Mouse (Mus musculus) embryonic fibroblast, embryonic 13.5 days (primary cell): ENCODE measurements around the gene Tmem56. TPM values are rescaled to one million over a fixed set of nuclear protein-coding genes. Genes with fewer than 3 reads are reported as not detected.

ENCODE experiments used
- H3K27ac ChIP-seq: 2 replicates; pipeline ENCODE4 v1.5.1; 2012; ENCODE audit warnings: low read length, control low read depth, inconsistent platforms; ENCODE audit not compliant: insufficient read depth
- H3K4me1 ChIP-seq: 2 replicates; pipeline ENCODE4 v1.6.1; 2011; ENCODE audit warnings: low read length; ENCODE audit not compliant: control insufficient read depth, insufficient read depth
- H3K4me3 ChIP-seq: 2 replicates; pipeline ENCODE4 v1.5.1; 2011; ENCODE audit warnings: mild to moderate bottlenecking, control low read depth, low read length; ENCODE audit not compliant: insufficient read depth
- CTCF ChIP-seq: IDR thresholded peaks from 2 replicates; pipeline ENCODE4 v1.5.1; 2011; ENCODE audit warnings: mild to moderate bottlenecking, control low read depth, low read length, moderate library complexity, borderline replicate concordance; ENCODE audit not compliant: insufficient read depth
- POLR2A ChIP-seq: IDR thresholded peaks from 2 replicates; pipeline ENCODE4 v1.6.1; 2011; ENCODE audit warnings: low read depth, mild to moderate bottlenecking, control low read depth, low read length, moderate library complexity
- polyA plus RNA-seq: library from polyadenylated mRNA; stranded (reverse); fragments of >200 nt; gene quantifications from 2 replicates; pipeline ENCODE4 v1.2.4, GENCODE M21; 2011; ENCODE audit warnings: low read depth; ENCODE audit not compliant: missing spikeins, insufficient read length

Gene Tmem56
- 0.27 and 1.1 TPM in 2 replicates for polyA plus RNA-seq

DNA sequence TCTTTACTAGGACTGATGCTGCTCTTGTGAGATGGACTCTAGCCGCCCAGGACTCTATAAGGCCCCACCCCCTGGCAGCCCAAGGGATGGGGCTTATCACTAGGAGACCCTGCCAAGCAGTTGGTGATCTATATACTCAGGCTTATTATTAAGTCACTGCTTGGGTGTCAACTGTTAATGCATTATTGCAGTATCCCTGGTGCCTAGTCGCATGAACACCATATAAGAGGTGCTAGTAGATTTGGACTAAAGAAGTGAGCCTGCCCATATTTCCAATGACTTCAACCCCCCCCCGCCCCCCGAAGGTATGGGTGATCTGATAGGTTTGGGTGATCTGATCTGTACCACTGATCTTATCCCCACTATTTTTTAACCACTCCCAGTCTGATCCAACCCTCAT is at the start of gene Tmem56:
Gene Tmem56 (minus strand): TSS at position 101 of the 400 bp plus-strand sequence.
- TF ChIP-seq CTCF, result no peak
- no peak for TF ChIP-seq POLR2A
- Histone ChIP-seq H3K4me3 (no peak within 1 kb of the TSS), H3K27ac (no peak within 1 kb of the TSS), H3K4me1 (no peaks in the 10 kb centered on the region)

DNA sequence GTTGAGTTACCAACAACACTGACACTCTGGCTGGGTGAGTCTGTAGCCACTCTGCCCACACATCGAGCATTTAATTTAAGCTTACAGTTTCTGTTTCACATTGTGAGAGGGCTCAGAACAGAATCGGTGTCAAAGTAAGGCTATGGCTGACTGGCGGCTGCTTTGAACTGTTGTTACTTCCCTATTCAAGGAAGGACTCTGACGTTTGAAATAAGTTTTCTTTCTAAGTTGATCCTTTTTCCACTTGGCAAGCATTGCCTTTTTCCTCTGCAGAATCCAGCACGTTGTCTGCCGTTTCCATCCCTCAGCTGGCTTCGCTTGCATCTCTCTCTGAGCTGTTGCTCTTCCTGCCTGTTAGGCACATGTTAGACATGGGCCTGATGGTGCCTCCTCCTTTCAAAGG is 47.3 kb upstream of the Tmem56 start:
- TF ChIP-seq CTCF, result no peak
- no peak for TF ChIP-seq POLR2A
- Histone ChIP-seq H3K4me1 (peaks cover 3% of the 10 kb centered on the region; the same call in 1 of the 2 replicates), H3K4me3 (no peak overlapping the region), H3K27ac (peak overlapping the region; percentile 21; the same call in 1 of the 2 replicates)

DNA sequence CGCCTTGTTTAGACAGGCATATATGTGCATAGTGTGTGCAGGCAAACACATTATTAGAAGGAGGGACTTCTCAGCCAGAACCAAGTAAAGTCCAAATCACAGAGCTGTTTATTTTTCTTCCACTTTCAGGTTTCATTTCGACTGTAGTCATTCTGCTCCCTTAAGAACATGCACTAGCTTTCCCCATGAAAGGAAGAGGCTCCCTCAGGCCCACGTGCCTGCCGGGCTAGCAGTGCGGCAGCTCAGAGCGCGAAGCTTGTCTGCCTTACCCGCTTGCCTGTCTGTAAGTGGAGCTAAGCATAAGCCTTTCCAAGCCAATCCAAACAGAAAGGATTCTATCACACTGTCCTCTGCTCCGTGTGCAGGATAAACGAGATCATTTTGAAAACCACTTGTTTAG is 46.7 kb upstream of the Tmem56 start:
- H3K4me3 ChIP-seq, result no peak overlapping the region
- no peak for TF ChIP-seq POLR2A
- H3K27ac ChIP-seq, result peak overlapping the region; percentile 21

DNA sequence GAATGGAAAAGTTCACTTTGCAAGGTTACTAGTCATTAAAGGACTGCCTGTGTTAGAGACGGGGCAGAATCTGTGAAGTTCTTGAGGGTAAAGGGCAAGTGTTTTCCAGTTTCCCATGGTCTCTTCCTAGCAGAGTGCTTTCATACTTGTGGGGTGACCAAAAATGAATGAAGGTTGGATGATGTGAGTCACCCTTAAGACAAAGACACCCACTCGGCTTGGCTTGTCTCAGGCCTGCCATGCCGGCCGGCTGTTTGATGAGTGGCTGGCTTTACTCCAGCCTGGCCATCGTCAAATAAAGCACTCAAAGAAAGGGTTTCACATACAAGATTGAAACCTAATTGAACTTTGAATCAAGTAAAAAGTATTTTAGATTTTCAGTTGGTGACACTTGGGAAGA is 44.5 kb upstream of the Tmem56 start:
- Histone ChIP-seq H3K4me3 (no peak overlapping the region), H3K4me1 (peaks cover 3% of the 10 kb centered on the region; the same call in 1 of the 2 replicates), H3K27ac (peak overlapping the region; percentile 90)
- no peak for TF ChIP-seq CTCF
- no peak for TF ChIP-seq POLR2A

More for the DNA sequence above, 46.7 kb upstream of the Tmem56 start:
- peaks cover 3% of the 10 kb centered on the region; the same call in 1 of the 2 replicates for H3K4me1 ChIP-seq

DNA sequence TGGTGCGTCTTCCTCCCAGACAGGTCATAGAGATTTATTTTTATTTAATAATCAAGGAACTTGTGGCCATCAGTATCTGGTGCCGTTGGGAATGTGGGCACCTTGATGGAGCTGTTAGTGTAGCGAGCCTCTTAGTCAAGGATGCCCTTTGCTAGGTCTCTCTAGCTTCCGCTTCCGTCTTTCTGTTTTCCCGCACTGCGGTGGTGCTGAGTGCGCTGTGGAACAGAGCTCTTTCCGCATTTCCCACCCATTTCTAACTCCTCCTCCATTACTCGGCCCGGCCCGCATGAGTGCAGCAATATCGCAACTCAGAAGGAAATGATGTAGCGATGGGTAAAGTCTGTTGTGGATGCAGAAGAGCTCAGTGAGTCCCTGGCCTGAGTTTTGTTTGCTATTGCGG is 40.5 kb upstream of the Tmem56 start:
- no peak for TF ChIP-seq POLR2A
- no peak for TF ChIP-seq CTCF
- Histone ChIP-seq H3K4me3 (no peak overlapping the region), H3K4me1 (peaks cover 3% of the 10 kb centered on the region; the same call in 1 of the 2 replicates)

DNA sequence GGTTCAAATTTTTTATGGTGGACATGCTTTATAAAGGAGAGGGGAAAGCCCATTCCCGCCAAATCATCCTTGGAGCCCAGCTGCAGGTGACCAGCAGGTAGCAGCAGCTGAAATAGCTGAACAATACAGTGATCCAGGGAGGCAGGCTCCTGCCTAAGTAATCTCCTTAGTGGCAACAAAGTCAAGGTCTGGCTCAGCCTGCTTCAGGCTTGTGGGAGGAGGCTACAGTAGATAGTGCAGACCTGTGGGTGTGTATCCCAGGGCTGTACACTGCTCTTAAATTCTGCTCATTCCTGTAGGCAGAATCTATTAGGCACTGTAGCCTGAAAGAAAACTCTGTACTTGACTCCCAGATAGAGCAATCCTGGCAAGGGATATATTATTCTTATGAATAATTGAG is 38.0 kb upstream of the Tmem56 start:
- no peak overlapping the region for H3K4me3 ChIP-seq
- H3K27ac ChIP-seq, result peak overlapping the region; percentile 81
- no peaks in the 10 kb centered on the region for H3K4me1 ChIP-seq
- TF ChIP-seq POLR2A (no peak), CTCF (no peak)

More for the DNA sequence above, 40.5 kb upstream of the Tmem56 start:
- no peak overlapping the region for H3K27ac ChIP-seq

DNA sequence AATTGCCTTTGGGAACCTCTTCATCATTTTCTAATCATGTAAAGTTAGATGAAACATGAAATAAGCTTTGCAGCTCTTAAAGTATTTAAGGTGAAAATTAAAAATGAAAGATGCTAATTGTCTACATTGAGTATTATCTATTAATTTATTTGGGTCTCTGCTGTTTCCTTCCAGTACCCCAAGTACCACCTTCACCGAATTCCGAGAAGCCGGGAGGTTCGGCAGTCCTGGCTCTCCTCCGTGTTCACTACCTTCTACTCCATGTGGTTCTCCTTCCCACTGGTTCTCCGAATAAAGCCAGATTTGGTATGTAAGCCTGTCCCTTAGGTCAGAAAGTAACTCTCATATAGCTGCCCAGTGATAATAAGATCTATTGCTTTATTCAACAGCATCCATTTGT is 37.0 kb upstream of the Tmem56 start:
- no peak for TF ChIP-seq CTCF
- no peak for TF ChIP-seq POLR2A
- no peak overlapping the region for H3K27ac ChIP-seq
- no peaks in the 10 kb centered on the region for H3K4me1 ChIP-seq
- no peak overlapping the region for H3K4me3 ChIP-seq

DNA sequence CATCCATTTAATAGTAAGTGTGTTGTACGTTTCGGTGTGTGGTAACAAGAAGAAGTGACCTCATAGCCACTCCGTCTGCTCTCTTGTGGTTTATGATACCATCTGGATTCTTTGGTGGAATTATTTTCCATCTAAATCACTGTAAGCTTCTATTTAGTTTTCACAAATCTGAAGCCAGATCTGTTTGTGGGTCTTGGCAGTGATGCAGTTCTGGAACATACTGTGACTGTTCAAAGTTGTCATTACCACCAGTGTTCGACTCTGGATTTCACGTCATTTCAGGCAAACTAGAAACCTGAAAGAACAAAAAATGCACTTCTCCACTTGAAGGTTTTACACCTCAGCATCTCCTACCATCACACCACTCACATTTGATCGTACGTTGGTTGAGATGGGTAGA is 32.6 kb upstream of the Tmem56 start:
- Histone ChIP-seq H3K27ac (peak overlapping the region; percentile 6; the same call in 1 of the 2 replicates), H3K4me3 (no peak overlapping the region), H3K4me1 (peaks cover 2% of the 10 kb centered on the region; the same call in 1 of the 2 replicates)
- TF ChIP-seq POLR2A, result no peak
- TF ChIP-seq CTCF, result no peak

DNA sequence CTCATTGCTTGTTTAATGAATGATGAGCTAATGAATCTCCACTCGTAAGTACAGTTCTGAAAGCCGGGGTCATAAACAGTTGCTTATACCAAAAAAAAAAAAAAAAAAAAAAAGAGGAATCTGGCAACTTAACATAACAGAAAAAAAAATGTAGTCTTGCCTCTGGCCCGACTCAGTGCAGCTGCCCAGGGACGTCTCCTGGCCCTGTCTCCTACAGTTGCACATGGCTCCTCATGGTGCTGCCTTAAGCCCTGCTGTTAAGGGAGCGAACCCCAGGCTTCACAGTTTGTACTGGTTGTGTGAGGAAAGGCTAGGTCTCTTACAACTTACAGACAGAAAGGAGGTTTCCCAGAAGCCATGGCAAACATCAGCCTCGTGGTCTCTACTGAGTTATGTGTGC is 31.3 kb upstream of the Tmem56 start:
- no peak overlapping the region for H3K4me3 ChIP-seq
- TF ChIP-seq POLR2A (no peak), CTCF (no peak)
- H3K4me1 ChIP-seq, result peaks cover 2% of the 10 kb centered on the region; the same call in 1 of the 2 replicates
- peak overlapping the region; percentile 25; the same call in 1 of the 2 replicates for H3K27ac ChIP-seq

DNA sequence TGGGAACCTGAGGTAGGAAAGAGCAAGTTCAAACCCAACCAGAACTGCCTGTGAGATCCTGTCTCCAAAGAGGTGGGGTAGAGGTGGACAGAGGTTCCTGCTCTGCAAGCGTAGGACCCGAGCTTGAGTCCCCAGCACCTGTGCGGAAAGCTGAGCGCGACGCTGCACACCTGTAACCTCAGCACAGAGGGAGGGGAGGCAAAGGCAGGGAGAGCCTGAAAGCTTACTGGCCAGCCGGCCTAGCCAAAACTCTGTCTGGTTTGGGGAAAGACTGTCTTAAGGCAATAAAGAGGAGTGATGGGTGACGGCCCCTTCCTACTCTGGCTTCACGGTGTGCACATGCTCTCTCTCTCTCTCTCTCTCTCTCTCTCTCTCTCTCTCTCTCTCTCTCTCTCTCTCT is 30.1 kb upstream of the Tmem56 start:
- Histone ChIP-seq H3K27ac (no peak overlapping the region), H3K4me3 (no peak overlapping the region), H3K4me1 (peaks cover 2% of the 10 kb centered on the region; the same call in 1 of the 2 replicates)
- no peak for TF ChIP-seq CTCF
- no peak for TF ChIP-seq POLR2A
